Mouse (Mus musculus): Measurements from ENCODE around the gene Tmem265. TPM values are rescaled to one million over a fixed set of nuclear protein-coding genes. Genes with fewer than 3 reads are reported as not detected.

The Tmem265 gene
- 1.3 and 2.7 TPM in 2 replicates for polyA plus RNA-seq (2012; rRNA removed)

DNA sequence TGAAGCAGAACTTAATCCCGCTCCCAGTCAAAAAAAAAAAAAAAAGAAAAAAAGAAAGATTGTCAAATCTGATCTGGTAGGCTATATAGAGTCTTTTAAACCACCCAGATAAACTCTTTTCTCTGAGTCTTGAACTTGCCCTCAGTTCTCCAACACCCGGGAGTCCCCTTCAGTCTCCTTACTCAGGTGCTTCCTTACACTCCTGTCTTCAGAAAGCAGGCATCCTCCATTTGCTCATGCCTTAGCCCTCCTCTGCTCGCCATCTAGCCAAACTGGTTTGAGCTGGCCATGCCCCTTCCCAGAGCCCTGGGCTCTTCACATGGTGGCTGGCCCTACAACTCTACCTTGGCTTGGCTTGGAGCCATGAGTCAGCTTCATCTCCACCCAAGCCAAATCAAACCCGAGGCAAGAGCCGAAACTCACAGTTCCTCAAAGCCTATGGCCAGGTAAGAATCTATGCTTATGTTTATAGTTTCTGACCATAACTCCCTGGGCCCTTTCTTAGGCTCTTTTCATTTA is at the start of gene Tmem265:
Gene Tmem265 (plus strand): TSS at position 51 of the 519 bp plus-strand sequence.

DNA sequence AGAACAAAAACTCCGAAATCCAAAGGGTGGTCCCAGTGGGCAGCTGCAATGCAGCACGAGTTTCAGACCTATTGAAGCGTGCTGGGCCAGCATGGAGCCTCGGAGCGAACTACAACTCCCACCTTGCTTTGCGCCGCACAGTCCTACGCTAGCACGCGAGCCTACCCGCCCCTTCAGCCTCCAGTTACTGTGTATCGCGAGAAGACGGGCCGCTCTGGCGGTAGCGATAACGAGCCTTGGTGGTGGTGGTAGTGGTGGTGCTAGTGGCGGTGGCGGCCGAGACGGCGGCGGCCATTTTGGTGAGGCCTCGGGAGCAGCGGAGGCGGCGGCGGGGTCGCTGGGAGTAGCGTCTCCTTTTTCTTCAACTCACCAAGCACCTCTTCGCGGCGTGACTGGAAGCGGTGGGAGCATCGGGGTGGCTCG is 49.4 kb upstream of the Tmem265 start, which contains the start of gene Srcap:
Gene Srcap (plus strand): TSS at position 176 of the 423 bp plus-strand sequence.

DNA sequence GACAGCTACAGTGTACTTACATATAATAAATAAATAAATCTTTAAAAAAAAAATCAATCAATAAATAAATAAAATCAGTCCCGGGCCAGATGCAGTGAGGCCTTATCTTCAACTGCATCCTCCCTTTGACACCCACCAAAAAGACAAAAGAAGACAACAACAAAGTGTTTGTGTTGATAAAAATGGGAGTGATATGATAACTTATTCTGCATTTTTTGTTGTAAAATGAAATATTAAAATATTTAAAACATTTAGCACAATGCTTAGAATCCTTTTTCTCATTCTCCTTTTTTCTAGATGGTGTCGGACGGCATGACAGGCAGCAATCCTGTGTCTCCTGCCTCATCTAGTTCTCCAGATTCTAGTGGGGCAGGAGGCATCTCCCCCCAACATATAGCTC is 41.9 kb upstream of the Tmem265 start, which contains the start of gene Gm42715:
Gene Gm42715 (plus strand): TSS at position 301 of the 400 bp plus-strand sequence.

DNA sequence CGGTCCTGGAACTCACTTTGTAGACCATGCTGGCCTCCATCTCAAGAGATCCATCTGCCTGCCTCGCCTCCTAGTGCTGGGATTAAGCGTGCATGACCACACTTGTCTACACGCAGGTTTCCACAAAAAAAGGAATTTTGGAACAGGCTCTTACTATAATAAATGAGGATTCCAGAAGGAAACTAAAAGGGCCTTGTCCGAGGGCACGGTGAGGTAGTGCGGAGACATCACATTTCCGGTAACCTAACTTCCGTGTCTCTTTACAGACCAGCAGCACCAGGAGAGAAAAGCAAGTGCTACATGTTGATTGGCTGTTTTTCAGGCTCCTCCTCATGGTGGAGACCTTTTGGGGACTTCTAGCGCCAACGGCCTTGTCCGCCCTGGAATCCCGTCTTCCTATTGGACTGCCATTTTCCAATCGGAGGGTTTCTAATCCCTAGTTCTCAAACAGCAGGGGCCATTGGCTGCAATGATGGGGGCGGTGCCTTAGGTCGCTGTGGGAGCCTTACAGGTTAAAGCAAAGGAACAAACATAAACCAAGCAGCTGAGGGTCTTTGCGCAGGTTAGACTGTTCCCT is 11.8 kb downstream of the Tmem265 start, which contains the start of gene Phkg2:
Gene Phkg2 (plus strand): TSS at position 446 of the 577 bp plus-strand sequence.

DNA sequence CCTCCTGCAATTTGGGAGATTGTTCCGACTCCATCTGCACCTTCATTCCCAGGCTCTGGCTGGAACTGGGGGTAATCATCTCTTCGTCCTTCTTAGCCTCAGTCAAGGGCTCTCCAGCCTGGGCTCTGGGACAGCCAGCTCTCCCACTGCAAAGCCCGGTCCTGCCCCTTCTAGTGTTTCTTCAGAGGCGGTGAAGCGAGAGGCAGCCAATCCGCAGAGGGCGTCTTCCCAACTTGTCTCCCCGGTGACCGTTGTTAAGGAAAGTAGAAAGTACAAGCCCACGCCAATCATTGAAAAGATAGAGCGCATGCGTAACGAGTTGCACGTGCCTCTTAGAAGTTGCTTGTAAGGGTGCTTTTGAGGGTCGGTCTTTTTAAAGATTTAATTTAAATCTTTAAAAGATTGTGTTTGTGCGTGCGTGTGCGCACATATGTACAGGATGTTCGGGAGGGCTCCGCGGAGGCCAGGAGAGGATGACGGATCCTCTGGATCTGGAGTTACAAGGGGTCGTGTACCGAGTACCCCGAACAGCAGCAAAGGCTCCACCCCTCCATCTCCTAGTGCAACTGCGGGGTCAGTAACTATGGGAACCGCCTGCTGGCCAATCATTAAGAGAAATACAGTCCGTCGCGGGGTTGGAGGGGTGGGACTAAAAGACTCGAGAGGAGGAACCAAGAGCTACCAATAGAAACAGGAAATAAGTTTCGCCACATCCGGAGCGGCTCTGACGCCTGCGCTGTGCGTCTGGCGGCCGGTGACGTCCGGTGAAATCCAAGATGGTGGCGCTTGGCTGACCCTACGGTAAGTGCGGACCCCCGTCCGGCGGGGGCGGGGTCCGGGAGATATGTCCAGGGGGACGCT is 27.1 kb downstream of the Tmem265 start, which contains the start of the genes Ccdc189 and Rnf40:
Gene Ccdc189 (minus strand): TSS at position 585 of the 861 bp plus-strand sequence.
Gene Rnf40 (plus strand): TSS at position 757 of the 861 bp plus-strand sequence.

DNA sequence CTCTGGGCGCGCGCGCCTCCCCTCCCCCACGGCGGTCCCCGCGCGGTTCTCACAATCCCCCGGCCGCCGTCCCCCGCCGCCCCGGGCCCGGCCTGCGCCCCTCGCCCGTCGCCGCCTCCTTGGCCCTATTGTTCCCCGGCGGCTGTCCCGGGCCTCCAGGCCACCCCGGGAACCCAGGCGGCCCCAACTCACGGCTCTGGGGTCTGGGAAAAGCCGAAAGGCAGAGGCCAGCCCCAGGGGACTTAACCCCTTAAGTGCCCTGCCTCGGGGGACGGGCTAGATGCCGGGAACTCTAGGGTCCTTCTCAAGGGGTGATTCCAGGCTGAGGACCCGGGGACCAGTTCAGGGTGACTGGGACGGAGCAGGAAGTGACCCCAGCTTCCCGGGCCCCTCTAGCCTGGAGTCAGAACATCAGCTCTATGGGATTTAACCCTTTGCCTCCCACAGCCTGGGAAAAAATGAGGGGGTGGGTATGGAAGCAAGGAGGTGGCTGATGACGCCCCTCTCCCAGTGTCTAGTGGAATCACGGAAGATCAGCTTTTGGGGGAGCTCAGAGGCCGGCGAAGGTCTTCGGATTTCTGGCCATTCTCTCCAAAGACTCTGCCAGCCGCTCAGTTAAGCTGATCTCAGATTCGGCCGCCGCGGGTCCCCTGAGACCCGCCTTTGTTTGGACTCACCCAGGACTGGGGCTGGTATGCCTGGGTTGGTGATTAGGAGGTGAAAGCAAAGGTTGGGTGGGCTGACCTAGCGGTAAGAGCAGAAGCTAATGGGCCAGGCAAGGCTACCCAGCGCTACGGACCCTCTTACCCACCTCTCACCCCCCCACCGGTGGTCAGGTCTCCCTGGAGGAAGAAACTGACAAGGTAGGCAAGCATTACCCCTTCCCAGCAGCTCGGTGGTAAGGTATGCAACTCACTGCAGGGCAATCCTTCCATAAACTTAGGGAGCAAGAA is 54.0 kb downstream of the Tmem265 start, which contains the start of gene Zfp629:
Gene Zfp629 (minus strand): TSS at position 907 of the 953 bp plus-strand sequence.

Other genes with a start within 250 kb of the Tmem265 start
- gene Zfp768, start 215.8 kb upstream of the Tmem265 start, polyA plus RNA-seq (2012; rRNA removed), result 26.9 and 27.0 TPM in 2 replicates
- gene Zfp747, start 185.3 kb upstream of the Tmem265 start, polyA plus RNA-seq (2012; rRNA removed), result 6.8 and 7.0 TPM in 2 replicates
- gene 9130019O22Rik, start 174.2 kb upstream of the Tmem265 start, polyA plus RNA-seq (2012; rRNA removed), result 3.2 and 3.4 TPM in 2 replicates
- gene E430018J23Rik, start 167.8 kb upstream of the Tmem265 start, polyA plus RNA-seq (2012; rRNA removed), result 5.2 and 5.5 TPM in 2 replicates
- gene Zfp764, start 154.6 kb upstream of the Tmem265 start, polyA plus RNA-seq (2012; rRNA removed), result 3.9 and 4.6 TPM in 2 replicates
- gene Zfp688, start 139.3 kb upstream of the Tmem265 start, polyA plus RNA-seq (2012; rRNA removed), result 17.7 and 18.9 TPM in 2 replicates
- gene Zfp689, start 112.2 kb upstream of the Tmem265 start, polyA plus RNA-seq (2012; rRNA removed), result 9.2 and 10.9 TPM in 2 replicates
- 54.7 and 57.7 TPM in 2 replicates for gene Prr14, start 101.8 kb upstream of the Tmem265 start, polyA plus RNA-seq (2012; rRNA removed)
- gene Fbrs, start 82.2 kb upstream of the Tmem265 start, polyA plus RNA-seq (2012; rRNA removed), result 18.1 and 24.0 TPM in 2 replicates
- 15.5 and 19.3 TPM in 2 replicates for gene Srcap, start 49.4 kb upstream of the Tmem265 start, polyA plus RNA-seq (2012; rRNA removed)
- 13.4 and 14.3 TPM in 2 replicates for gene Gm42715, start 41.8 kb upstream of the Tmem265 start, polyA plus RNA-seq (2012; rRNA removed)
- 111 and 112 TPM in 2 replicates for gene Phkg2, start 11.9 kb downstream of the Tmem265 start, polyA plus RNA-seq (2012; rRNA removed)
- gene Ccdc189, start 27.2 kb downstream of the Tmem265 start, polyA plus RNA-seq (2012; rRNA removed), result 13.5 TPM in 2 replicates
- 46.9 and 49.5 TPM in 2 replicates for gene Rnf40, start 27.4 kb downstream of the Tmem265 start, polyA plus RNA-seq (2012; rRNA removed)
- gene Zfp629, start 54.4 kb downstream of the Tmem265 start, polyA plus RNA-seq (2012; rRNA removed), result 28.9 and 29.8 TPM in 2 replicates
- gene Bcl7c, start 147.5 kb downstream of the Tmem265 start, polyA plus RNA-seq (2012; rRNA removed), result 55.6 and 57.5 TPM in 2 replicates
- gene Ctf1, start 151.3 kb downstream of the Tmem265 start, polyA plus RNA-seq (2012; rRNA removed), result 10.1 and 11.8 TPM in 2 replicates
- gene Ctf2, start 170.8 kb downstream of the Tmem265 start, polyA plus RNA-seq (2012; rRNA removed), result not detected in 2 replicates
- 122 and 135 TPM in 2 replicates for gene Fbxl19, start 183.2 kb downstream of the Tmem265 start, polyA plus RNA-seq (2012; rRNA removed)
- 9.1 and 11.1 TPM in 2 replicates for gene Orai3, start 208.4 kb downstream of the Tmem265 start, polyA plus RNA-seq (2012; rRNA removed)
- 9.1 and 11.1 TPM in 2 replicates for gene Setd1a, start 215.3 kb downstream of the Tmem265 start, polyA plus RNA-seq (2012; rRNA removed)
- gene Gm49388, start 224.2 kb downstream of the Tmem265 start, polyA plus RNA-seq (2012; rRNA removed), result 0.20 and 0.35 TPM in 2 replicates
- gene Hsd3b7, start 239.2 kb downstream of the Tmem265 start, polyA plus RNA-seq (2012; rRNA removed), result 12.5 and 14.7 TPM in 2 replicates